Mouse (Mus musculus): ENCODE data around the gene Tm6sf1. TPM values are rescaled to one million over a fixed set of nuclear protein-coding genes. Genes with fewer than 3 reads are reported as not detected.
"Not testable (repeated sequence)": the region's sequence is repeated elsewhere in the genome, so short reads cannot be mapped to it uniquely, and the experiment has no call there.

Tm6sf1 gene
- total RNA-seq, 1 experiment = 2.2 TPM

DNA sequence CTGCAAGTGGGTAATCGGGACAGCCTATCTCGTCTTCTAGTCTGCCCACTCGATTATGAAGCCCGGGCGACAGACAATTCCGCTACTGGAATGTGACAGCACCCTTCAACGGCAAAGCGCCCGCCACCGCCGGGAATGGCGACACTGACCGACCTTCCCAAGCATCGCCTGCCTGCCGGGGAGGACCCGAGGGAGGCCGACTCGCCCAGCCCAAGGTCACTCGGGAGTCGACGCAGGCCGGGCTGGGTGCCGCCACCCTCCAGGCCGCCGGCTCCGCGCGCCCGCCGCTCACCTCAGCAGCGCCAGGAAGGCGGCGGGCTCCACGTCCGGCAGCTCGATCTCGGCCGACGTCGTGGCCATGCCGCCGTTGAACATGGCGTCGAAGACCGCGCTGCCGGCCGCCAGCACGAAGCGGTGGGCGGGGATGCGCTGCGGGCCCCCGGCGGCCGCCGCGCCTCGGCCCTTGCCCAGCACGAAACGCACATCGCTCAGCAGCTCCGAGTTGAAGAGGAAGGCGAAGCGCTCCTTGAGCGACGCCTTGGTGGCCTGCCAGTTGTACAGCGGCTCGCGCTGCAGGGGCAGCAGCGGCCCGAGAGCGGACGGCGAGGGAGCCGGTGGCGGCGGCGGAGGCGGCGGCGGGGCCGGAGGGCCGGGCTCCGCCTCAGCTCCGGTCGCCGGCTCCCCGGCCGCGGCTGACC lies 30.0 kb upstream of the Tm6sf1 start:
- DNase-seq (ENCODE audit: low read depth, low spot score) = no peak
- H3K9me3 ChIP-seq (ENCODE audit: control insufficient read depth, insufficient read depth, low read depth, low read length) = no peaks in the 10 kb centered on the region
- TF ChIP-seq ZC3H11A (IDR thresholded peaks at IDR 0.05; ENCODE audit: borderline replicate concordance, low read depth, low read length) (no peak), ZNF384 (IDR thresholded peaks at IDR 0.05; ENCODE audit: low read depth, low read length) (no peak), MAFK (IDR thresholded peaks at IDR 0.05; ENCODE audit: insufficient read depth, low read depth, low read length) (no peak), CHD2 (IDR thresholded peaks at IDR 0.05; ENCODE audit: low read depth, low read length) (no peak)
- H3K36me3 ChIP-seq (ENCODE audit: control insufficient read depth, insufficient read depth, low read length, poor library complexity, severe bottlenecking) = 0 out of 2 replicates have a peak, but pooled peaks cover 2% of the 10 kb centered on the region
- peaks cover 2 to 5% of the 10 kb centered on the region in 2 experiments; a peak in 3 of 4 replicates for H3K4me1 ChIP-seq (ENCODE audit: control insufficient read depth in 2 of 2, insufficient read depth in 2 of 2, low read length in 2 of 2, poor library complexity in 1 of 2)
- in situ Hi-C loops (cut with MboI; ENCODE audit: low sequenced_read_pairs in 2 of 2, unreplicated experiment in 2 of 2) = no loop called here
- peak overlapping the region; percentile 80 for H3K9ac ChIP-seq (ENCODE audit: insufficient read depth, low read depth, low read length, poor library complexity, severe bottlenecking)
- peak overlapping the region; percentile 80 to 88 for H3K4me3 ChIP-seq (ENCODE audit: insufficient read depth in 1 of 2, low read depth in 1 of 2, low read length in 2 of 2, poor library complexity in 1 of 2, severe bottlenecking in 1 of 2)
- 0 out of 2 replicates have a peak overlapping the region, but pooled peaks have one; percentile 4 for H3K27ac ChIP-seq (ENCODE audit: insufficient read depth, low read depth, low read length, poor library complexity, severe bottlenecking)

DNA sequence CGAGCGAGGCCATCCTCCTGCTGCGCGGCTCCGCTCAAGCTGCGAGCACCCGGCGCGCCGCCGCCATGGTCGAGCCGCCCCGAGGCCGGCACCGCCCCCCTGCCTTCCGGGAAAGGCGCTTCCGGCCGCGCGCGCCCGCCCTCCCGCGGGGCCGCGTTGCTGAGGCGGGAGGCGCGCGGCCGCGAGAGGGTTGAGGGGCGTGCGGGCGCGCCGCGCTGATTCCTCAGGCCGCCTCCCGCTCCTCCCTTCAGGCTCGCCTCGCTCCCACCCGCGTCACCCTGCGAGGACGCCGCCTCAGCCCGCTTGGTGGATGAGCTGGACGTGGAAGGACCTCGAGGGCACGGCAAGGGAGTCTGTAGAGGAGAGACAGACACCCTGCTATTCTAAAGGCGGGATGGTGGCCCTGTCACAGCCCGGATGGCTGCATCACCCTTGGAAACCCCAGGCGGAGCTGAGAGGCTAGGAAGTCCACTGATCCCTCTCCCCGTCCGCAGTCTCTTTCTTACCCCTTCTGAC lies 29.4 kb upstream of the Tm6sf1 start, which contains the start of gene Btbd1:
Gene Btbd1 (minus strand): TSS at position 53 of the 516 bp plus-strand sequence.
- peak; percentile 62 for DNase-seq (ENCODE audit: low read depth, low spot score)
- no peak for TF ChIP-seq ZNF384 (IDR thresholded peaks at IDR 0.05; ENCODE audit: low read depth, low read length)
- no peak for TF ChIP-seq HCFC1 (IDR thresholded peaks at IDR 0.05; ENCODE audit: borderline replicate concordance, insufficient read depth, low read length)
- no peak for TF ChIP-seq MAFK (IDR thresholded peaks at IDR 0.05; ENCODE audit: insufficient read depth, low read depth, low read length)
- TF ChIP-seq ZC3H11A (IDR thresholded peaks at IDR 0.05; ENCODE audit: borderline replicate concordance, low read depth, low read length) = no peak
- TF ChIP-seq CHD2 (IDR thresholded peaks at IDR 0.05; ENCODE audit: low read depth, low read length) = no peak
- H3K4me1 ChIP-seq (ENCODE audit: control insufficient read depth in 2 of 2, insufficient read depth in 2 of 2, low read length in 2 of 2, poor library complexity in 1 of 2) = peaks cover 2 to 5% of the 10 kb centered on the region in 2 experiments; a peak in 3 of 4 replicates
- in situ Hi-C loops (cut with MboI; ENCODE audit: low sequenced_read_pairs in 2 of 2, unreplicated experiment in 2 of 2) = no loop called here
- no peaks in the 10 kb centered on the region for H3K36me3 ChIP-seq (ENCODE audit: control insufficient read depth, insufficient read depth, low read length, poor library complexity, severe bottlenecking)
- no peaks in the 10 kb centered on the region for H3K9me3 ChIP-seq (ENCODE audit: control insufficient read depth, insufficient read depth, low read depth, low read length)
- peak within 1 kb of the TSS; percentile 4; the same call in 1 of the 2 replicates for H3K27ac ChIP-seq (ENCODE audit: insufficient read depth, low read depth, low read length, poor library complexity, severe bottlenecking)
- H3K9ac ChIP-seq (ENCODE audit: insufficient read depth, low read depth, low read length, poor library complexity, severe bottlenecking) = peak within 1 kb of the TSS; percentile 80
- H3K4me3 ChIP-seq (ENCODE audit: insufficient read depth in 1 of 2, low read depth in 1 of 2, low read length in 2 of 2, poor library complexity in 1 of 2, severe bottlenecking in 1 of 2) = peak within 1 kb of the TSS; percentile 80 to 88

DNA sequence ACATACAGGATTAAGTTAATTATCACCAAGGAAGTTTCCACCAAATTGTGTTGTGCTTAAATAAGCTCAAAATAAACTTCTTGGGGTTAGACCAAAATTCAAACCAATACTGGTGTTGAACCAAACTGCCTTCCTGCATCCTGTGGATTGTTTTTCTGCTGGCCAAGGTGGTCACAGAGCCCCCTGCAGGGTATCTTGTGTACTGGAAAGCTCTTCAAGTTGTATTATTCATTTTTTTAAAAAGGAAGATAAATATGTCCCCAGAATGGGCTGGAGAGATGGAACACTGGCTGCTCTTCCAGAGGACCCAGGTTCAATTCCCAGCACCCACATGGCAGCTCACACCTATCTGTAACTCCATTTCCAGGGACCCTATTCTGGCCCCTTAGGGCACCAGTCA lies 24.0 kb upstream of the Tm6sf1 start:
- Histone ChIP-seq H3K27ac (ENCODE audit: insufficient read depth, low read depth, low read length, poor library complexity, severe bottlenecking) (no peak overlapping the region), H3K36me3 (ENCODE audit: control insufficient read depth, insufficient read depth, low read length, poor library complexity, severe bottlenecking) (no peaks in the 10 kb centered on the region), H3K9ac (ENCODE audit: insufficient read depth, low read depth, low read length, poor library complexity, severe bottlenecking) (no peak overlapping the region), H3K4me1 (ENCODE audit: control insufficient read depth in 2 of 2, insufficient read depth in 2 of 2, low read length in 2 of 2, poor library complexity in 1 of 2) (peaks cover 0 to 2% of the 10 kb centered on the region in 2 experiments; a peak in 1 of 4 replicates), H3K4me3 (ENCODE audit: insufficient read depth in 1 of 2, low read depth in 1 of 2, low read length in 2 of 2, poor library complexity in 1 of 2, severe bottlenecking in 1 of 2) (no peak overlapping the region), H3K9me3 (ENCODE audit: control insufficient read depth, insufficient read depth, low read depth, low read length) (no peaks in the 10 kb centered on the region)
- DNase-seq (ENCODE audit: low read depth, low spot score) = no peak
- TF ChIP-seq HCFC1 (IDR thresholded peaks at IDR 0.05; ENCODE audit: borderline replicate concordance, insufficient read depth, low read length) (no peak), ZNF384 (IDR thresholded peaks at IDR 0.05; ENCODE audit: low read depth, low read length) (no peak)
- in situ Hi-C loops (cut with MboI; ENCODE audit: low sequenced_read_pairs in 2 of 2, unreplicated experiment in 2 of 2) = no loop called here

DNA sequence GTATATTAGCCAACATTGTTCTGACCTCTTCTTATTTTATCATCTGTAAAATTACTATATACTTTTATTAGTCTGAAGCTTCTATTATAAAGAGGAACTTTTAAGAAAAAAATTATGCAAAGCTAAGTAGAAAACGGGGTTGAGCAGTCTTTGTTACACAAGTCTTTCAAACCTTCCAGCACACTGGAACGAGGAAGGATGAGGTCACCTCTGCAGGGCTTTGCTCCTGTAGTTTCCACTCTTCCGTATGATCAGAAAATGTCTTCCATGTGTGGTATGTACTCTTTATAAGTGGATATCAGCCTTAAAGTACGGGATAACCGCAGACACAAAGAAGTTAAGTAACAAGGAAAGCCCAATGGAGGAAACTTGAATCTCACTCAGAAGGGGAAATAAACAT lies 23.4 kb upstream of the Tm6sf1 start:
- in situ Hi-C loops (cut with MboI; ENCODE audit: low sequenced_read_pairs in 2 of 2, unreplicated experiment in 2 of 2) = no loop called here

DNA sequence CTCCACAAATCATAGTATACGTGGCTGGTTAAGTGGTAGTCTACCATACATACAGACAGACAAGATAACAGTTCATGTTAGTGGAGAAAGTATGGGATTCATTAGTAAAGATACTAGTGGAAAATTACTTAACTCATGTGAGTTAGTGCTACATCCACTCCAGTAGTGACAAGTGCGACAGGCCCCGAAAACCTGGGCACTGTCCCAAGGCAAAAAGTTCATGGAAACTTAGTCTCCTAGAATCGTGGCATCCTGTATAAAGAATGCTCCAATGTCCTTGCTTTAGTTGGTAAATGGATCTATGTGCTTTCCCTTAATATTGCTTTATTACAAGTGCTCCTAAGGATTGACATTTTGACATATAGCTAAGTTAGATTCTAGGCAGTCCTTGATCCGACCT lies 21.0 kb upstream of the Tm6sf1 start:
- H3K4me1 ChIP-seq (ENCODE audit: control insufficient read depth in 2 of 2, insufficient read depth in 2 of 2, low read length in 2 of 2, poor library complexity in 1 of 2); in situ Hi-C loops (cut with MboI; ENCODE audit: low sequenced_read_pairs in 2 of 2, unreplicated experiment in 2 of 2); H3K9me3 ChIP-seq (ENCODE audit: control insufficient read depth, insufficient read depth, low read depth, low read length); H3K9ac ChIP-seq (ENCODE audit: insufficient read depth, low read depth, low read length, poor library complexity, severe bottlenecking); H3K27ac ChIP-seq (ENCODE audit: insufficient read depth, low read depth, low read length, poor library complexity, severe bottlenecking); H3K36me3 ChIP-seq (ENCODE audit: control insufficient read depth, insufficient read depth, low read length, poor library complexity, severe bottlenecking); H3K4me3 ChIP-seq (ENCODE audit: insufficient read depth in 1 of 2, low read depth in 1 of 2, low read length in 2 of 2, poor library complexity in 1 of 2, severe bottlenecking in 1 of 2); DNase-seq (ENCODE audit: low read depth, low spot score): not testable (repeated sequence)

More for the DNA sequence above, 23.4 kb upstream of the Tm6sf1 start:
- TF ChIP-seq HCFC1 (IDR thresholded peaks at IDR 0.05; ENCODE audit: borderline replicate concordance, insufficient read depth, low read length) (no peak), ZNF384 (IDR thresholded peaks at IDR 0.05; ENCODE audit: low read depth, low read length) (no peak), MAFK (IDR thresholded peaks at IDR 0.05; ENCODE audit: insufficient read depth, low read depth, low read length) (no peak), ZC3H11A (IDR thresholded peaks at IDR 0.05; ENCODE audit: borderline replicate concordance, low read depth, low read length) (no peak), CHD2 (IDR thresholded peaks at IDR 0.05; ENCODE audit: low read depth, low read length) (no peak)
- H3K9me3 ChIP-seq (ENCODE audit: control insufficient read depth, insufficient read depth, low read depth, low read length) = no peaks in the 10 kb centered on the region
- no peaks in the 10 kb centered on the region for H3K4me1 ChIP-seq (ENCODE audit: control insufficient read depth in 2 of 2, insufficient read depth in 2 of 2, low read length in 2 of 2, poor library complexity in 1 of 2)
- H3K36me3 ChIP-seq (ENCODE audit: control insufficient read depth, insufficient read depth, low read length, poor library complexity, severe bottlenecking) = no peaks in the 10 kb centered on the region
- no peak overlapping the region for H3K4me3 ChIP-seq (ENCODE audit: insufficient read depth in 1 of 2, low read depth in 1 of 2, low read length in 2 of 2, poor library complexity in 1 of 2, severe bottlenecking in 1 of 2)
- no peak for DNase-seq (ENCODE audit: low read depth, low spot score)
- no peak overlapping the region for H3K9ac ChIP-seq (ENCODE audit: insufficient read depth, low read depth, low read length, poor library complexity, severe bottlenecking)
- no peak overlapping the region for H3K27ac ChIP-seq (ENCODE audit: insufficient read depth, low read depth, low read length, poor library complexity, severe bottlenecking)

Measured in ES-E14 (cell line).